Mouse (Mus musculus) kidney, adult 2 months (tissue): ENCODE results near the gene Slc39a7. TPM values are rescaled to one million over a fixed set of nuclear protein-coding genes. Genes with fewer than 3 reads are reported as not detected.
A peak's percentile ranks its signal among the peaks of the same experiment; 100 is the strongest.

Source experiments
- DNase-seq: peaks from one replicate; pipeline ENCODE4 v3.0.0; 2021
- H3K27ac ChIP-seq: fragments of 200-500 bp; 2 replicates; pipeline ENCODE4 v1.5.1; 2012; ENCODE audit warnings: low read depth, low read length, control low read depth, inconsistent platforms; ENCODE audit not compliant: insufficient read depth
- H3K27me3 ChIP-seq: fragments of 200-500 bp; replicated peaks from 2 replicates; pipeline ENCODE4 v1.6.1; 2012; ENCODE audit warnings: mild to moderate bottlenecking, moderate library complexity, low read length, inconsistent platforms; ENCODE audit not compliant: control insufficient read depth, insufficient read depth
- H3K36me3 ChIP-seq: fragments of 200-500 bp; 2 replicates; pipeline ENCODE4 v1.6.1; 2012; ENCODE audit warnings: mild to moderate bottlenecking, moderate library complexity, low read length, inconsistent platforms; ENCODE audit not compliant: control insufficient read depth, insufficient read depth
- H3K4me1 ChIP-seq: fragments of 200-500 bp; 2 replicates; pipeline ENCODE4 v1.6.1; 2011; ENCODE audit warnings: low read length; ENCODE audit not compliant: control insufficient read depth, insufficient read depth
- H3K4me3 ChIP-seq: fragments of 200-500 bp; 2 replicates; pipeline ENCODE4 v1.5.1; 2011; ENCODE audit warnings: mild to moderate bottlenecking, low read depth, low read length, control low read depth; ENCODE audit not compliant: insufficient read depth
- CTCF ChIP-seq: fragments of 200-500 bp; conservative IDR thresholded peaks from 2 replicates; pipeline ENCODE4 v1.5.1; 2011; ENCODE audit warnings: low read depth, mild to moderate bottlenecking, control low read depth, low read length, moderate library complexity, mixed read lengths; ENCODE audit not compliant: insufficient read depth, insufficient read length
- POLR2A ChIP-seq: fragments of 200-500 bp; IDR thresholded peaks from one replicate; pipeline ENCODE4 v1.6.1; 2011; ENCODE audit warnings: low read depth, low read length, control low read depth
- WGBS: fragments of 180-500 bp; shearing (Covaris S2); methylation state at CpG from one replicate; pipeline ENCODE4 v1.1.7; 2018; 5-methylcytosine and 5-hydroxymethylcytosine counted together
- polyA plus RNA-seq: library from polyadenylated mRNA; depleted of rRNA; stranded (reverse); fragments of >200 nt; gene quantifications from 2 replicates; pipeline ENCODE4 v1.2.3, GENCODE M21; 2012

Gene Slc39a7
- polyA plus RNA-seq, 1 experiment = 90.4 TPM

DNA sequence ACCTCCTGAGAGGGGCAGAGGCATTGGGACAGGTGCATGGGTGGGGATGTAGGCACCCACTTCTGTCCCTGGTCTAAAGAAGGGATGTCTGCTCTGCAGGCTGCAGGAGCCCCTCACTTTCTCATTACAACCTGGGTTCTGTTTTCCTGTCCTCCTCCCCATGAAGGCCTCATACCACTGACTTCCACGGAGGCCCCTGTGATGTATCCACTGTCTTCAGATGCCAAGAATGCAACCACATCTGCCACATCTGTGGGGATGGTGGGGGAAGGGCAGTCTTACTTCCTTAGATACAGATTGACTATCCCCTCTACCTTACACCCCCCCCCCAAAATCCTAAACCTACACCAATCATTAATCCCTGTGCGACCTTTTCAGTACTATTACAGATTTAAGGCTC is 5.3 kb downstream of the Slc39a7 start:
- no peaks in the 10 kb centered on the region for H3K36me3 ChIP-seq
- no peak overlapping the region for H3K4me3 ChIP-seq
- H3K27ac ChIP-seq = no peak overlapping the region
- no peak for DNase-seq
- WGBS = 60% methylated on average over 2 of the region's 2 CpGs
- TF ChIP-seq POLR2A (no peak), CTCF (no peak)
- peaks cover 21% of the 10 kb centered on the region; the same call in 1 of the 2 replicates for H3K4me1 ChIP-seq
- H3K27me3 ChIP-seq = no peaks in the 10 kb centered on the region

DNA sequence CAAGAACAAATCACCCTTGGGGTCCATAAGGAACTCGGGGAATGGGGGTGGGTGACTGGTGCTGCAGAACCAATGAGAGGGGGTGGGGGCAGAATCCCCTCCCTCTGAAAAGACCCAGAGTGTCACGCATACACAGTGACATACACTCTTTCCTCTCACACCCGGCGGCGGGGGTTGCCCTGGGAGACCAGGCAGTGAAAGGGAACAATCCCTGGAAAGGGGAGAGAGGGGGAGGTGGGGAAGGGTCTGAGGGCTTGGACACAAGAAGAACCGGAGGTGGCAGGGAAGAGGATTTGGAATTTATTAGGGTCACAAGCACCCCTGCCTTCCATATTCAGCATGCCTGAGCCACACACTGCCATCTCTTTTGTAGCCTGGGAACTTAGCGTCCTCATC is 5.7 kb downstream of the Slc39a7 start:
- WGBS = 52% methylated on average over 7 of the region's 7 CpGs
- Histone ChIP-seq H3K27me3 (no peaks in the 10 kb centered on the region), H3K27ac (no peak overlapping the region), H3K4me3 (no peak overlapping the region), H3K36me3 (no peaks in the 10 kb centered on the region), H3K4me1 (peaks cover 21% of the 10 kb centered on the region; the same call in 1 of the 2 replicates)
- no peak for DNase-seq
- TF ChIP-seq POLR2A = no peak
- no peak for TF ChIP-seq CTCF

DNA sequence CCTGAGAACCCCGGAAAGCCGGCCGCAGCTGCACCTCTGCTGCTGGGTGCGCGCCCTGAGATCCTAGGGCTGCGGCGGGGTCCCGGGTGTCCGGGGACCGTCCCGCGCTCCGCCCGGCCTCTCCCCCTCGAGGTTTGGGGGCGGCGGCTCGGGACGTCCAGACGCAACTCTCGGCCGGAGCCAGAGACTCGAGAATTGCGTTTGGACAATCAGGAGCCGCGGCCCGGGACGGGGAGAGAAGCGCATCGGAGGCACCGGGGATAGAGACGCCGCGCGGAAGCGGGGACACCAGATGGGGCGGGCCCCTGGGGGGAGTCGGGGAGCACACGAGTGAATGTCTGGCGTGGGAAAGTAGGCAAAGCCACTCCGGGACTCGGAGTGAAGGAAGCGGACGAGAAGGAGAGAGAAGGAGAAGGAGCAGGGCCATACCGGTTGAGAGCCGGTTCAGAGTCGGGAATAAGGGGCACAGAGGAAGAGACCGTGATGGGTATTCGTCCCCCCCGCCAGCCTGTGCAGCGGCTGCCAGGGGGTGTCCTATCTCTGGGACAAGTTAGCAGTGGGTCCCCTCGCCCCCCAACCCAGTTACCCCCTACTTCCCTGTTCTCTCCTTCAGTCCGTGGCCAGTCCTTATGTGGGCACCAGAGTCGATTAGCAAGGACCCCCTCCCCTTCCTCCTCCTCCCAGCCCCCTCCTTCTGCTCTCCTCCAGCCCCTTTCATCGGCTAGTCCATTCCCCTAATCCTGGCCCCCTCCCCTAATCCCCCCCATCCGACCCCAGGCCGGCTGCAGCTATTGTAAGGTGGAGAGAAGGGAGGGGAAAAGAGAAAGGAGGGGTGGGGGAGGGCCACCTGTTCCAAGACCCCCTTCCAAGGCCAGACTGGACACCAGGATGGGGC is 6.4 kb downstream of the Slc39a7 start:
- Histone ChIP-seq H3K4me1 (peaks cover 14% of the 10 kb centered on the region; the same call in 1 of the 2 replicates), H3K27ac (peak overlapping the region; percentile 85), H3K36me3 (no peaks in the 10 kb centered on the region), H3K27me3 (no peaks in the 10 kb centered on the region), H3K4me3 (peak overlapping the region; percentile 89)
- 1% methylated on average over 57 of the region's 57 CpGs for WGBS
- TF ChIP-seq CTCF (no peak), POLR2A (no peak)
- DNase-seq = no peak

GRCm38 (mm10) chr17:34024317-34024821 is 7.1 kb downstream of the Slc39a7 start, which contains the start of gene Ring1:
TSS of gene Ring1 (minus strand) at chr17:34024680.
- Histone ChIP-seq H3K27me3 (no peaks in the 10 kb centered on the region), H3K4me3 (peak within 1 kb of the TSS; percentile 89), H3K4me1 (peaks cover 12% of the 10 kb centered on the region; the same call in 1 of the 2 replicates), H3K27ac (peak within 1 kb of the TSS; percentile 85), H3K36me3 (no peaks in the 10 kb centered on the region)
- peak; percentile 87 for DNase-seq
- 2% methylated on average over 53 of the region's 58 CpGs for WGBS
- TF ChIP-seq POLR2A (peak; percentile 61), CTCF (no peak)

- WGBS = 60% methylated on average over 9 of the region's 9 CpGs
- Histone ChIP-seq H3K36me3 (no peaks in the 10 kb centered on the region), H3K4me3 (peak overlapping the region; percentile 89), H3K4me1 (peaks cover 12% of the 10 kb centered on the region; the same call in 1 of the 2 replicates), H3K27ac (no peak overlapping the region), H3K27me3 (no peaks in the 10 kb centered on the region)
- TF ChIP-seq CTCF (no peak), POLR2A (no peak)
- DNase-seq = no peak
Measured at GRCm38 (mm10) chr17:34023678-34024077, 7.8 kb downstream of the Slc39a7 start.

- Histone ChIP-seq H3K27ac (no peak overlapping the region), H3K4me3 (no peak overlapping the region), H3K36me3 (no peaks in the 10 kb centered on the region), H3K27me3 (no peaks in the 10 kb centered on the region), H3K4me1 (peaks cover 12% of the 10 kb centered on the region; the same call in 1 of the 2 replicates)
- no peak for DNase-seq
- no peak for TF ChIP-seq CTCF
- TF ChIP-seq POLR2A = no peak
- WGBS = 98% methylated on average over 20 of the region's 20 CpGs
Measured at GRCm38 (mm10) chr17:34022987-34023386, 8.5 kb downstream of the Slc39a7 start.

GRCm38 (mm10) chr17:34022414-34022783 is 9.1 kb downstream of the Slc39a7 start:
- no peak for DNase-seq
- Histone ChIP-seq H3K4me3 (no peak overlapping the region), H3K27ac (no peak overlapping the region), H3K36me3 (no peaks in the 10 kb centered on the region), H3K4me1 (peaks cover 11% of the 10 kb centered on the region; the same call in 1 of the 2 replicates), H3K27me3 (no peaks in the 10 kb centered on the region)
- TF ChIP-seq CTCF (no peak), POLR2A (no peak)
- WGBS = 96% methylated on average over 14 of the region's 14 CpGs
